Mouse (Mus musculus) erythroblast, adult 5-6 weeks (primary cell): ENCODE measurements at regions not wholly inside any gene's neighbourhood (a gene's known extent, or its start where the extent isn't known, plus 50 kb on each side); places are given as distances from the start of the nearest gene placed in this dataset.
A peak's percentile ranks its signal among the peaks of the same experiment; 100 is the strongest.

Source experiments
- ATAC-seq: replicated peaks from 2 replicates; pipeline ENCODE4 v1.8.0; 2016; ENCODE audit warnings: moderate number of reproducible peaks, mild to moderate bottlenecking, moderate TSS enrichment, inconsistent platforms; ENCODE audit not compliant: poor library complexity, low FRiP score, severe bottlenecking

DNA sequence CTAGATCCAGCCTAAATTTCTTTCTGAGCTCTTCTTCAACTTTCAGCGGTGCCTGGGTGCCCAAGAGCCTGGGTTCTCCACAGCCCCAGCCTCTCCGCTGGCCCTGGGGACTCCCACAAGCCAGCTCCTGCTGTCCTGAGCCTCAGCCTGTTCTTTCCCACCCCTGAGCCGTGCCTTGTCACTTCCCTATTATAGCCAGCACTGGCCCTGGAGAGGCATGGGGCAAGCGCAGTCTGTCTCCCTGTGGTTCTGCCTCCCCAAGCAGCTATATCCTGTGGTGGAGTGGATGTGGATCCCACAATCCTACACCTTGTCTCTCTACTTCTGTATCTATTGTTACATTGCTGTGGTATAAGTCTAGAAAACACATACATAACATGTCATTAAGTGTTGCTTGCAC lies 128.6 kb upstream of the Hgf start:
- no peak for ATAC-seq

DNA sequence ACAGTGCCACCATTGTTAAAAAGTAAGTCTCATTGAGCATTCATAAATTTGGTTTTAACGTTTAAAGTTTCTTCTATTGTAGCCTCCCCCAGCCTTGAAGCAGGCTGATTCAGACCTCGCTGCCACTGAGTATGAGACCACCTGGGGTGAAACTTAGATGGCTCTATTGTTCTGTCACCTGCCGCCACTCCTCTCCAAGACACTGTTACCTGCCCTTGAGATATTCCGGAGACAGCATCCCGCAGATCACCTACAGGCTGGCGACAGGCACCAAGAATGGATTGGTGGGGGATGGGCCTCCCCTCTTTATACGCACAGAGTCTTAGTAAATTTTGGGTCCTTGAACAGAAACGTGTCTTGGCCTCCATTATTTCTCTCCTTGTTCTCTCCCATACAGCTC lies 128.0 kb upstream of the Hgf start:
- ATAC-seq = no peak

- ATAC-seq = no peak
These were observed 127.0 kb upstream of the Hgf start for GRCm38 (mm10) chr5:16426306-16426705.

- no peak for ATAC-seq
These were observed 118.7 kb upstream of the Hgf start for GRCm38 (mm10) chr5:16434586-16434985.

DNA sequence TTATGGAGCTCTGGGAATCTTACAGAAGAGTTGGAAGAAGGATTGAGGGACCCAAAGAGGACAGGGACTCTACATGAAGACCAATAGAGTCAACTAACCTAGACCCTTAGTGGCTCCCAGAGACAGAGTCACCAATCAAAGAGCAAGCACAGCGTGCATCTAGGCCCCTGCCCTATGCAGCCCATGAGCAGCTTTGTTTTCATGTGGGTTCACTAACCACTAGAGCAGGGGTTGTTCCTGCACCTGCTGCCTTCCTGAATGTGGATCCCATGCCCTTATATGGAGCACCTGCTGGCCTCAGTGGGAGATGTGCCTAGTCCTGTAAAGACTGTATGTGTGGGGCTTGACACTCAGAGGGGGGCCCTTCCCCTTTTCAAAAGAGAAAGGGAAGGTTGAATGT lies 108.2 kb upstream of the Hgf start:
- ATAC-seq = no peak

- ATAC-seq = no peak
These were observed 106.3 kb upstream of the Hgf start for GRCm38 (mm10) chr5:16446977-16447376.

GRCm38 (mm10) chr5:16461795-16462194 lies 91.5 kb upstream of the Hgf start:
- ATAC-seq = no peak

DNA sequence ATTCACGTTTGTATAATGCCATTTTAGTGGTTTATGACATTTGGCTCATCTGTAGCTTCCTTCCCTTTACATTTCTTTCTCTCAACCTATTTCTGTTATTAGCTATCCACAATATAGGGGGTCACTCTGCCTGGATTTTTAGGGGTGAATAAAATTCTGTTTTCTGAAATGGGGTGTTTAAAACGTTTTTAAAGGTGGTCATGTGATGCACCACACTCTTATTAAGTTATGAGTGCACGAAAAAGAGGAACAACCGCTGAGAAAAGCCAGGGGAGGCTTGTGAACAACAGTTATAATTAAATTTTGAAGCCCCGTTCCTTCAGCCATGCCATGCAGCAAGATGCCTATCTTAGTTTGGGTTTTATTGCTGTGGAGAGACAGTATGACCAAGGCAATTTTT lies 87.0 kb upstream of the Hgf start:
- ATAC-seq = no peak

DNA sequence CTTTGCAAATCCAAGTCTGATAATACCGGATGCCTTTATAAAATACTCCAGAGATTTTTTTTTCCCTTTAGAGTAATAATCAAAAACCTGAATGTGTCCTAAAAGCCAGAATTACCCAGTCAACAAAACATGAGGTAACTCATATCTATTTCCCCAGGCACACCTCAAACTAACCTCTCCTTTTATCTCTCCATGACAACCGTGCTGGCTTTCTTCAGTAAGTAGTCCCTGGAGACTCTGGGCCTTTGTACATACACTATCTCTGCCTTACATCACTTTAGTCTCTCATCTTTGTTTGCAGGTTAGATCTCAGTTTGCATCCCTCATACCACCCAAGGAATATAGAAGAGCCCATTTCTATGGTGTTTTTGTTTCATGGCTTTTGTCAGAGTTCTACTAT lies 84.7 kb upstream of the Hgf start:
- no peak; the same call in 1 of the 2 replicates for ATAC-seq

DNA sequence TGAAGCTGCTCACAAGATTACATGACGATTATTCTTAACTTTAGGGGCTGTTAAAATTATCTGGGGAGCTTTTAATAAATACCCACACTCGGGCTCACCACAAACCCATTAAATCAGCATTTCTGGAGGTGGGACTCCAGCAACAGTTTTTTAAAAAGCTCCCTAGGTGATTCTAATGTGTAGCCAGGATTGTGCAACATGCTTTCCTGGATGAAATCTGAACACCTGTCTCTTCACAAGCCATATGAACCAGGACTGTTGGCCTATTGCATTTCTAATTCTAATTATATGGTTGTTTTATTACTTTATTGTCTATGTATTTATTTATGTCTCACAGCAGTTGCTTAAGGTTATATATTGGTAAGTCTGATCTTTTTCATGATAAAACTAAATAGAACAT lies 84.1 kb upstream of the Hgf start:
- ATAC-seq = no peak

GRCm38 (mm10) chr5:16469644-16470275 lies 83.5 kb upstream of the Hgf start:
- peak; percentile 72 for ATAC-seq

DNA sequence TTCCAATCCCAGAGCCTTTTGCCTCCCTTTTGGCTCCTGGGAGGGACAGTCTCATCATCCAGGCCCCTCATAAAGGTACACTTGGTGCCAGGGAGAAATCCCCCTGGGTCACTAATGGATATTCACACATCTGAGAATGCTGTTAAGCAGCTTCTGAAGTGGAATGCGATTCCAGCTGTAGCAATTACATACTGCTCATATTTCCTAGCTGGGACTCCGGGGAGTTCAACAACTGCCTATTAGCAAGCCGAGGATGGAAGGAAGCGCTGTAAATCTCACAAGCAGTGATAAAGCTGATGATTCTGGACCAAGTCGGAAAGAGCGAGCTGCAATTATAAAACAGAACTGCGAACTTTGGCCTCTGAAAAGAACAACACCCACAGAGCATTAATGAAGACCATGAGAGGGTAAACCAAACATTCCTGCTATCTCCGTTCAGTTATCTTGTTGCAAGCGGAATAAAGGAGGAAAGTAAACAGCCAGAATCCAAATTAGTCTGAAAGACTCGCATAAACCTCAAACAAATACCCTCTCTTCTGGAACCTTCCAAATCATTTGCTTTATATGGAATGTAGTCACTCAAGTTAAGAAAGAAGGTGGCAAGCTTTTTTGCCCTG lies 82.8 kb upstream of the Hgf start:
- no peak for ATAC-seq

- no peak for ATAC-seq
These were observed 65.3 kb upstream of the Hgf start for GRCm38 (mm10) chr5:16487969-16488368.

DNA sequence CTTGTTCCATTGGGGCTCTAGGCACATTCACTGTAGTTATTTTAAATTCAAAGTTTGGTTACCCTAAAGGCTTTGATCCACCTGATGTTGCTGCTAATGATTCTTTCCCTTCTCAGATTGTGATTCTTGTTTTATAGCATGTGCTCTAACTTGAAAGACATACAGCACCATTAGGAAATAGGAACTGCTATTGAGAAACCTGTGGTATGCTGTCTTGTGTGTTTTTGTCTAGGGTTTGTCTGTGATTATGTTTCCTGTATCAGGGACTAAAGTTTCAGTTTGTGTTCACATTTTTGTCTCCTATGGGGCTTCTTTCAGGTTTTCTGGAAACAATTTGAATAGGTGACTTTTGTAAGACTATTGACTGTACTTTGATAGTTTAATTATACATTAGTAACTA lies 63.5 kb upstream of the Hgf start:
- ATAC-seq = no peak

- no peak for ATAC-seq
These were observed 53.4 kb upstream of the Hgf start for GRCm38 (mm10) chr5:16499891-16500290.
